Mouse (Mus musculus) retina, embryonic 14.5 days (tissue): ENCODE measurements around the gene Olfr1320.
"Not testable (repeated sequence)": the region's sequence is repeated elsewhere in the genome, so short reads cannot be mapped to it uniquely, and the experiment has no call there.

Source experiments
- DNase-seq: peaks from one replicate; pipeline ENCODE4 v3.0.0-alpha.2; 2015; ENCODE audit warnings: low spot score

The Olfr1320 gene

GRCm38 (mm10) chrX:49672033-49672432, at the start of gene Olfr1320:
Gene Olfr1320, plus strand, starts transcription at chrX:49672333.
- no peak for DNase-seq

DNA sequence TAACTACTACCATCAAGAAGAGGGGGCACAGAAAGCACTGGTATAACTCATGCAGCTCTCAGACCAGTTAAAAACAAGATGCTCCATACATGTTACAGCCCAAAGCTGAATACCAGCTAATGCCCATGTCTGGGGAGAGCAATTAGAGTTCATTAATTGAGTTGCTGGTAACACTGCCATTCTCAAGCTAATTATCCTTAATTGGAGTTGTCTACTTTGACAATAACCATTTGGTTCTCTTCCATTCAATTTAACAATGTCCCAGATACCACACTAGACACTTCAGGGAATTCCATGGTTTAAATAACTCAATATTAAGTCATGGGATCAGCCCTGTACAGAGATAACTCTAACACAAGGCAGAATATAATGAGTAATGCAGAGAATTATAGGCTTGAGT, 44.6 kb upstream of the Olfr1320 start:
- DNase-seq: peak; percentile 80

GRCm38 (mm10) chrX:49631195-49631594, 40.9 kb upstream of the Olfr1320 start:
- DNase-seq: no peak

- DNase-seq: not testable (repeated sequence)
These were observed 11.4 kb upstream of the Olfr1320 start for GRCm38 (mm10) chrX:49660781-49661180.
